Mouse (Mus musculus) G1E (cell line): ENCODE measurements at regions not wholly inside any gene's neighbourhood (a gene's known extent, or its start where the extent isn't known, plus 50 kb on each side); places are given as distances from the start of the nearest gene placed in this dataset.

Experiments used
- ATAC-seq: 2 replicates; pipeline ENCODE4 v1.8.0; 2016; ENCODE audit warnings: mild to moderate bottlenecking; ENCODE audit not compliant: insufficient number of reproducible peaks, poor library complexity, low FRiP score, severe bottlenecking; ENCODE audit errors: extremely low read depth
- DNase-seq: peaks from one replicate; pipeline ENCODE4 v3.0.0; 2012; ENCODE audit warnings: low spot score
- H3K27me3 ChIP-seq: 2 replicates; pipeline ENCODE4 v1.6.1; 2012; ENCODE audit warnings: mild to moderate bottlenecking, low read length, inconsistent platforms; ENCODE audit not compliant: insufficient read depth
- H3K36me3 ChIP-seq: replicated peaks from 2 replicates; pipeline ENCODE3; 2012; ENCODE audit warnings: mild to moderate bottlenecking, inconsistent platforms
- H3K4me1 ChIP-seq: 2 replicates; pipeline ENCODE4 v1.6.1; 2012; ENCODE audit warnings: low read depth, low read length, inconsistent platforms, mixed read lengths; ENCODE audit not compliant: insufficient read depth
- H3K4me3 ChIP-seq: 2 replicates; pipeline ENCODE4 v1.5.1; 2012; ENCODE audit warnings: low read depth, mild to moderate bottlenecking, inconsistent platforms, low read length, moderate library complexity, mixed read lengths
- H3K9me3 ChIP-seq: replicated peaks from 2 replicates; pipeline ENCODE4 v1.6.1; 2012; ENCODE audit warnings: inconsistent platforms
- CTCF ChIP-seq: IDR thresholded peaks from 2 replicates; pipeline ENCODE4 v1.5.1; 2012; ENCODE audit warnings: low read depth, low read length, inconsistent platforms, mixed read lengths
- GATA1 ChIP-seq: IDR thresholded peaks from 2 replicates; pipeline ENCODE4 v1.6.1; 2012; ENCODE audit warnings: borderline replicate concordance, low read length, inconsistent platforms, mixed read lengths
- GATA2 ChIP-seq: IDR thresholded peaks from 2 replicates; pipeline ENCODE4 v1.6.1; 2012; ENCODE audit warnings: low read depth, low read length, inconsistent platforms, borderline replicate concordance
- POLR2AphosphoS5 ChIP-seq: IDR thresholded peaks from 2 replicates; pipeline ENCODE4 v1.6.1; 2012; ENCODE audit warnings: low read depth, low read length, inconsistent platforms; ENCODE audit not compliant: insufficient replicate concordance
- TAL1 ChIP-seq: conservative IDR thresholded peaks from 2 replicates; pipeline ENCODE4 v1.6.1; 2012; ENCODE audit warnings: low read depth, low read length, inconsistent platforms, mixed read lengths

- ATAC-seq: no peak
- no peaks in the 10 kb centered on the region for H3K4me1 ChIP-seq
Observed at GRCm38 (mm10) chr13:83879561-83879960, 342.5 kb upstream of the Tmem161b start.

GRCm38 (mm10) chr13:83880305-83880704, 341.8 kb upstream of the Tmem161b start:
- TF ChIP-seq GATA2 (no peak), TAL1 (no peak)
- Histone ChIP-seq H3K27me3 (0 out of 2 replicates have a peak, but pooled peaks cover 2% of the 10 kb centered on the region), H3K9me3 (no peaks in the 10 kb centered on the region), H3K4me1 (no peaks in the 10 kb centered on the region), H3K36me3 (no peaks in the 10 kb centered on the region), H3K4me3 (no peak overlapping the region)
- ATAC-seq (no peak), DNase-seq (no peak)

More at GRCm38 (mm10) chr13:83879561-83879960, 342.5 kb upstream of the Tmem161b start:
- 0 out of 2 replicates have a peak, but pooled peaks cover 2% of the 10 kb centered on the region for H3K27me3 ChIP-seq
- DNase-seq: no peak
- H3K9me3 ChIP-seq: no peaks in the 10 kb centered on the region
- no peak overlapping the region for H3K4me3 ChIP-seq
- TF ChIP-seq POLR2AphosphoS5 (no peak), TAL1 (no peak), GATA1 (no peak), GATA2 (no peak), CTCF (no peak)
- H3K36me3 ChIP-seq: no peaks in the 10 kb centered on the region

- DNase-seq (no peak), ATAC-seq (no peak)
- Histone ChIP-seq H3K9me3 (no peaks in the 10 kb centered on the region), H3K4me1 (no peaks in the 10 kb centered on the region), H3K36me3 (no peaks in the 10 kb centered on the region), H3K4me3 (no peak overlapping the region), H3K27me3 (0 out of 2 replicates have a peak, but pooled peaks cover 2% of the 10 kb centered on the region)
- TF ChIP-seq POLR2AphosphoS5 (no peak), GATA2 (no peak), TAL1 (no peak), CTCF (no peak), GATA1 (no peak)
Observed at GRCm38 (mm10) chr13:83880772-83881171, 341.3 kb upstream of the Tmem161b start.

- no peak for DNase-seq
- no peak for ATAC-seq
- Histone ChIP-seq H3K4me3 (no peak overlapping the region), H3K36me3 (no peaks in the 10 kb centered on the region), H3K27me3 (0 out of 2 replicates have a peak, but pooled peaks cover 2% of the 10 kb centered on the region), H3K4me1 (no peaks in the 10 kb centered on the region), H3K9me3 (no peaks in the 10 kb centered on the region)
- TF ChIP-seq CTCF: no peak
Observed at GRCm38 (mm10) chr13:83882839-83883238, 339.3 kb upstream of the Tmem161b start.

GRCm38 (mm10) chr13:83883821-83884220, 338.3 kb upstream of the Tmem161b start:
- Histone ChIP-seq H3K27me3 (0 out of 2 replicates have a peak, but pooled peaks cover 2% of the 10 kb centered on the region), H3K4me1 (no peaks in the 10 kb centered on the region), H3K36me3 (no peaks in the 10 kb centered on the region), H3K4me3 (no peak overlapping the region), H3K9me3 (no peaks in the 10 kb centered on the region)
- ATAC-seq: no peak
- no peak for TF ChIP-seq CTCF
- TF ChIP-seq TAL1: no peak
- no peak for TF ChIP-seq POLR2AphosphoS5
- no peak for TF ChIP-seq GATA1
- TF ChIP-seq GATA2: no peak
- no peak for DNase-seq

- Histone ChIP-seq H3K9me3 (no peaks in the 10 kb centered on the region), H3K4me1 (no peaks in the 10 kb centered on the region), H3K36me3 (no peaks in the 10 kb centered on the region), H3K4me3 (no peak overlapping the region), H3K27me3 (0 out of 2 replicates have a peak, but pooled peaks cover 2% of the 10 kb centered on the region)
- DNase-seq (no peak), ATAC-seq (no peak)
- TF ChIP-seq TAL1: no peak
- no peak for TF ChIP-seq GATA1
- TF ChIP-seq GATA2: no peak
- no peak for TF ChIP-seq CTCF
- no peak for TF ChIP-seq POLR2AphosphoS5
Observed at GRCm38 (mm10) chr13:83884226-83884625, 337.9 kb upstream of the Tmem161b start.
